Mouse (Mus musculus) liver, embryonic 13.5 days (tissue): ENCODE measurements around the gene Slc22a16. TPM values are rescaled to one million over a fixed set of nuclear protein-coding genes. Genes with fewer than 3 reads are reported as not detected.

Experiments
- ATAC-seq: fragments of 200-750 bp; cut with Nextera tagmentation; 2 replicates; pipeline ENCODE4 v1.8.0; 2017; ENCODE audit warnings: low read depth, mild to moderate bottlenecking, moderate number of reproducible peaks, moderate library complexity
- DNase-seq: peaks from one replicate; pipeline ENCODE4 v3.0.0; 2022
- H3K27ac ChIP-seq: fragments of 300-500 bp; sonication (generic); 2 replicates; pipeline ENCODE4 v1.5.1; 2015; ENCODE audit warnings: moderate library complexity, mild to moderate bottlenecking, inconsistent platforms
- H3K27me3 ChIP-seq: fragments of 300-500 bp; sonication (generic); 2 replicates; pipeline ENCODE4 v1.6.1; 2015; ENCODE audit warnings: mild to moderate bottlenecking, inconsistent platforms
- H3K36me3 ChIP-seq: fragments of 300-500 bp; sonication (generic); 2 replicates; pipeline ENCODE4 v1.6.1; 2015; ENCODE audit warnings: mild to moderate bottlenecking, inconsistent platforms
- H3K4me1 ChIP-seq: fragments of 300-500 bp; sonication (generic); replicated peaks from 2 replicates; pipeline ENCODE4 v1.6.1; 2015; ENCODE audit warnings: inconsistent platforms
- H3K4me2 ChIP-seq: fragments of 300-500 bp; sonication (generic); 2 replicates; pipeline ENCODE4 v1.6.1; 2015; ENCODE audit warnings: inconsistent platforms, mild to moderate bottlenecking, moderate library complexity
- H3K4me3 ChIP-seq: fragments of 300-500 bp; sonication (generic); replicated peaks from 2 replicates; pipeline ENCODE4 v1.5.1; 2015; ENCODE audit warnings: mild to moderate bottlenecking, inconsistent platforms
- H3K9ac ChIP-seq: fragments of 300-500 bp; sonication (generic); 2 replicates; pipeline ENCODE4 v1.6.1; 2015; ENCODE audit warnings: mild to moderate bottlenecking, inconsistent platforms
- H3K9me3 ChIP-seq: fragments of 300-500 bp; sonication (generic); replicated peaks from 2 replicates; pipeline ENCODE4 v1.6.1; 2016; ENCODE audit warnings: inconsistent platforms
- WGBS: fragments of 180-500 bp; shearing (Covaris S2); methylation state at CpG from one replicate; pipeline ENCODE4 v1.1.7; 2015; ENCODE audit not compliant: insufficient replicate concordance; 5-methylcytosine and 5-hydroxymethylcytosine counted together
- polyA plus RNA-seq: library from polyadenylated mRNA; unstranded; fragments of >200 nt; fragmentation: Nextera tagmentation; extraction: Ambion mirVana; gene quantifications from 2 replicates; pipeline ENCODE4 v1.2.1, GENCODE M21; 2015

The Slc22a16 gene
- polyA plus RNA-seq, 1 experiment from 2014 or later: not detected

GRCm38 (mm10) chr10:40617973-40618372 lies 47.8 kb downstream of the Slc22a16 start:
- Histone ChIP-seq H3K9me3 (no peaks in the 10 kb centered on the region), H3K27me3 (no peaks in the 10 kb centered on the region), H3K9ac (no peak overlapping the region), H3K4me2 (no peak overlapping the region), H3K4me1 (no peaks in the 10 kb centered on the region), H3K36me3 (no peaks in the 10 kb centered on the region), H3K27ac (no peak overlapping the region), H3K4me3 (no peak overlapping the region)
- ATAC-seq (no peak), DNase-seq (no peak)

GRCm38 (mm10) chr10:40619760-40620159 lies 49.6 kb downstream of the Slc22a16 start:
- Histone ChIP-seq H3K4me3 (no peak overlapping the region), H3K9me3 (no peaks in the 10 kb centered on the region), H3K27me3 (no peaks in the 10 kb centered on the region), H3K9ac (no peak overlapping the region), H3K27ac (no peak overlapping the region), H3K36me3 (no peaks in the 10 kb centered on the region), H3K4me2 (no peak overlapping the region), H3K4me1 (no peaks in the 10 kb centered on the region)
- DNase-seq (no peak), ATAC-seq (no peak)
- WGBS: 53% methylated on average over 1 of the region's 1 CpGs

- no peaks in the 10 kb centered on the region for H3K4me1 ChIP-seq
- no peak for DNase-seq
- no peak for ATAC-seq
These were observed 59.0 kb downstream of the Slc22a16 start for GRCm38 (mm10) chr10:40629140-40629539.

GRCm38 (mm10) chr10:40629656-40630311 lies 59.6 kb downstream of the Slc22a16 start, which contains the start of gene Ddo:
TSS of gene Ddo (plus strand) at chr10:40630011.
- H3K9ac ChIP-seq: no peak within 1 kb of the TSS
- no peak within 1 kb of the TSS for H3K4me3 ChIP-seq
- ATAC-seq (no peak), DNase-seq (no peak)
- H3K4me1 ChIP-seq: no peaks in the 10 kb centered on the region
- 60% methylated on average over 8 of the region's 8 CpGs for WGBS
- no peaks in the 10 kb centered on the region for H3K36me3 ChIP-seq
- no peak within 1 kb of the TSS for H3K4me2 ChIP-seq
- H3K27me3 ChIP-seq: no peaks in the 10 kb centered on the region
- H3K9me3 ChIP-seq: 0 out of 2 replicates have a peak, but pooled peaks cover 4% of the 10 kb centered on the region
- no peak within 1 kb of the TSS for H3K27ac ChIP-seq

More at GRCm38 (mm10) chr10:40629140-40629539, 59.0 kb downstream of the Slc22a16 start:
- H3K4me2 ChIP-seq: no peak overlapping the region
- H3K27ac ChIP-seq: no peak overlapping the region
- 0 out of 2 replicates have a peak, but pooled peaks cover 4% of the 10 kb centered on the region for H3K9me3 ChIP-seq
- 59% methylated on average over 7 of the region's 7 CpGs for WGBS
- H3K27me3 ChIP-seq: no peaks in the 10 kb centered on the region
- H3K4me3 ChIP-seq: no peak overlapping the region
- no peaks in the 10 kb centered on the region for H3K36me3 ChIP-seq
- no peak overlapping the region for H3K9ac ChIP-seq

GRCm38 (mm10) chr10:40630457-40630856 lies 60.3 kb downstream of the Slc22a16 start:
- H3K9me3 ChIP-seq: 0 out of 2 replicates have a peak, but pooled peaks cover 4% of the 10 kb centered on the region
- 71% methylated on average over 5 of the region's 5 CpGs for WGBS
- H3K4me1 ChIP-seq: no peaks in the 10 kb centered on the region
- H3K27ac ChIP-seq: no peak overlapping the region
- H3K27me3 ChIP-seq: no peaks in the 10 kb centered on the region
- ATAC-seq: no peak
- no peak overlapping the region for H3K9ac ChIP-seq
- no peak for DNase-seq
- no peak overlapping the region for H3K4me2 ChIP-seq
- no peak overlapping the region for H3K4me3 ChIP-seq
- no peaks in the 10 kb centered on the region for H3K36me3 ChIP-seq

- H3K9me3 ChIP-seq: 0 out of 2 replicates have a peak, but pooled peaks cover 4% of the 10 kb centered on the region
- no peak overlapping the region for H3K4me3 ChIP-seq
- ATAC-seq: no peak
- no peak overlapping the region for H3K9ac ChIP-seq
- H3K27ac ChIP-seq: no peak overlapping the region
- WGBS: 47% methylated on average over 9 of the region's 9 CpGs
- H3K4me2 ChIP-seq: no peak overlapping the region
- DNase-seq: no peak
- no peaks in the 10 kb centered on the region for H3K36me3 ChIP-seq
- H3K27me3 ChIP-seq: no peaks in the 10 kb centered on the region
- H3K4me1 ChIP-seq: no peaks in the 10 kb centered on the region
These were observed 60.8 kb downstream of the Slc22a16 start for GRCm38 (mm10) chr10:40630961-40631360.

- WGBS: 68% methylated on average over 3 of the region's 3 CpGs
These were observed 62.0 kb downstream of the Slc22a16 start for GRCm38 (mm10) chr10:40632087-40632486.

GRCm38 (mm10) chr10:40637331-40637730 lies 67.2 kb downstream of the Slc22a16 start:
- DNase-seq: no peak
- H3K36me3 ChIP-seq: no peaks in the 10 kb centered on the region
- no peak for ATAC-seq
- no peak overlapping the region for H3K9ac ChIP-seq
- H3K4me3 ChIP-seq: no peak overlapping the region
- no peaks in the 10 kb centered on the region for H3K9me3 ChIP-seq
- WGBS: 43% methylated on average over 10 of the region's 10 CpGs
- H3K4me1 ChIP-seq: no peaks in the 10 kb centered on the region
- no peak overlapping the region for H3K4me2 ChIP-seq
- peaks cover 5% of the 10 kb centered on the region; the same call in 1 of the 2 replicates for H3K27me3 ChIP-seq
- no peak overlapping the region for H3K27ac ChIP-seq

More at GRCm38 (mm10) chr10:40632087-40632486, 62.0 kb downstream of the Slc22a16 start:
- ATAC-seq (no peak), DNase-seq (no peak)
- no peak overlapping the region for H3K4me3 ChIP-seq
- no peaks in the 10 kb centered on the region for H3K36me3 ChIP-seq
- H3K9ac ChIP-seq: no peak overlapping the region
- H3K9me3 ChIP-seq: 0 out of 2 replicates have a peak, but pooled peaks cover 4% of the 10 kb centered on the region
- H3K27ac ChIP-seq: no peak overlapping the region
- H3K4me1 ChIP-seq: no peaks in the 10 kb centered on the region
- H3K4me2 ChIP-seq: no peak overlapping the region
- no peaks in the 10 kb centered on the region for H3K27me3 ChIP-seq

GRCm38 (mm10) chr10:40638276-40638675 lies 68.1 kb downstream of the Slc22a16 start:
- 60% methylated on average over 7 of the region's 7 CpGs for WGBS
- H3K4me3 ChIP-seq: no peak overlapping the region
- H3K36me3 ChIP-seq: no peaks in the 10 kb centered on the region
- H3K27ac ChIP-seq: no peak overlapping the region
- H3K4me2 ChIP-seq: no peak overlapping the region
- H3K9ac ChIP-seq: no peak overlapping the region
- H3K9me3 ChIP-seq: no peaks in the 10 kb centered on the region
- no peaks in the 10 kb centered on the region for H3K4me1 ChIP-seq
- DNase-seq: no peak
- peaks cover 5% of the 10 kb centered on the region; the same call in 1 of the 2 replicates for H3K27me3 ChIP-seq
- no peak for ATAC-seq

- Histone ChIP-seq H3K4me1 (no peaks in the 10 kb centered on the region), H3K4me2 (no peak overlapping the region), H3K9me3 (no peaks in the 10 kb centered on the region), H3K9ac (no peak overlapping the region), H3K4me3 (no peak overlapping the region), H3K27ac (no peak overlapping the region), H3K27me3 (peaks cover 5% of the 10 kb centered on the region; the same call in 1 of the 2 replicates), H3K36me3 (no peaks in the 10 kb centered on the region)
- ATAC-seq: no peak
- 65% methylated on average over 26 of the region's 26 CpGs for WGBS
- no peak for DNase-seq
These were observed 69.0 kb downstream of the Slc22a16 start for GRCm38 (mm10) chr10:40638823-40639819.

- Histone ChIP-seq H3K9me3 (no peaks in the 10 kb centered on the region), H3K4me3 (no peak overlapping the region), H3K36me3 (no peaks in the 10 kb centered on the region), H3K27me3 (peaks cover 5% of the 10 kb centered on the region; the same call in 1 of the 2 replicates), H3K4me2 (no peak overlapping the region), H3K9ac (no peak overlapping the region), H3K4me1 (no peaks in the 10 kb centered on the region), H3K27ac (no peak overlapping the region)
- ATAC-seq (no peak), DNase-seq (no peak)
- WGBS: 79% methylated on average over 4 of the region's 4 CpGs
These were observed 70.3 kb downstream of the Slc22a16 start for GRCm38 (mm10) chr10:40640406-40640805.
